Mouse (Mus musculus) right cerebral cortex, postnatal 25 days (tissue): ENCODE data around the gene Dip2c.

Experiments
- DNase-seq: peaks from one replicate; pipeline ENCODE4 v3.0.0; 2022

Gene Dip2c

GRCm38 (mm10) chr13:9426267-9426666 is 149.9 kb downstream of the Dip2c start:
- no peak for DNase-seq

- DNase-seq: no peak
Observed at GRCm38 (mm10) chr13:9426779-9427178, 150.5 kb downstream of the Dip2c start.

GRCm38 (mm10) chr13:9429884-9430283 is 153.6 kb downstream of the Dip2c start:
- DNase-seq: no peak

GRCm38 (mm10) chr13:9430724-9431123 is 154.4 kb downstream of the Dip2c start:
- DNase-seq: no peak

- DNase-seq: no peak
Observed at GRCm38 (mm10) chr13:9431441-9431840, 155.1 kb downstream of the Dip2c start.

GRCm38 (mm10) chr13:9443066-9443465 is 166.7 kb downstream of the Dip2c start:
- no peak for DNase-seq

GRCm38 (mm10) chr13:9445533-9446294 is 169.4 kb downstream of the Dip2c start:
- DNase-seq: no peak

GRCm38 (mm10) chr13:9446448-9447115 is 170.3 kb downstream of the Dip2c start:
- DNase-seq: no peak

GRCm38 (mm10) chr13:9450276-9450675 is 173.9 kb downstream of the Dip2c start:
- DNase-seq: no peak

- DNase-seq: no peak
Observed at GRCm38 (mm10) chr13:9451952-9452351, 175.6 kb downstream of the Dip2c start.

GRCm38 (mm10) chr13:9454426-9455177 is 178.3 kb downstream of the Dip2c start:
- no peak for DNase-seq

GRCm38 (mm10) chr13:9455979-9456378 is 179.7 kb downstream of the Dip2c start:
- no peak for DNase-seq

GRCm38 (mm10) chr13:9457420-9458308 is 181.3 kb downstream of the Dip2c start:
- DNase-seq: no peak

GRCm38 (mm10) chr13:9464457-9464856 is 188.1 kb downstream of the Dip2c start:
- no peak for DNase-seq

- no peak for DNase-seq
Observed at GRCm38 (mm10) chr13:9467216-9467615, 190.9 kb downstream of the Dip2c start.

GRCm38 (mm10) chr13:9473383-9473782 is 197.1 kb downstream of the Dip2c start:
- no peak for DNase-seq

- no peak for DNase-seq
Observed at GRCm38 (mm10) chr13:9481722-9482121, 205.4 kb downstream of the Dip2c start.

GRCm38 (mm10) chr13:9489696-9490095 is 213.4 kb downstream of the Dip2c start:
- DNase-seq: no peak

- DNase-seq: no peak
Observed at GRCm38 (mm10) chr13:9494726-9495125, 218.4 kb downstream of the Dip2c start.

- DNase-seq: no peak
Observed at GRCm38 (mm10) chr13:9504118-9504856, 228.0 kb downstream of the Dip2c start.

- no peak for DNase-seq
Observed at GRCm38 (mm10) chr13:9538556-9538955, 262.2 kb downstream of the Dip2c start.
